Comparison of ENCODE assay signal across 8 mouse cellular contexts in genomic region chr15:86194676-86195453, GRCm38 (mm10). TPM values are rescaled to one million over a fixed set of nuclear protein-coding genes. Genes with fewer than 3 reads are reported as not detected.
A peak's percentile ranks its signal among the peaks of the same experiment; 100 is the strongest.
DNase-seq lines count a peak whose midpoint lies in the region; ATAC-seq and TF ChIP-seq lines count a peak whose summit lies in the region.
"Not testable (repeated sequence)": the region's sequence is repeated elsewhere in the genome, so short reads cannot be mapped to it uniquely, and the experiment has no call there.

No protein-coding gene starts in this region.

- in situ Hi-C loops in ES-E14 (cut with MboI; ENCODE audit: low sequenced_read_pairs in 2 of 2, unreplicated experiment in 2 of 2), result not testable (repeated sequence)

- peak; percentile 99 for ATAC-seq in embryonic facial prominence, embryonic 11.5 days (replicated peaks; ENCODE audit: insufficient number of reproducible peaks, low FRiP score, low TSS enrichment, low read depth)
- ATAC-seq in frontal cortex, adult (ENCODE audit: low TSS enrichment), result peak; percentile 58
- peak; percentile 90 for ATAC-seq in hindbrain, embryonic 11.5 days (ENCODE audit: low FRiP score)
- peak; percentile 94 for ATAC-seq in kidney, embryonic 16.5 days (ENCODE audit: low FRiP score, low TSS enrichment)
- peak; percentile 100 for ATAC-seq in liver, postnatal 0 days
- peak; percentile 94 for ATAC-seq in midbrain, postnatal 0 days (ENCODE audit: low FRiP score)

- not testable (repeated sequence) for H3K4me2 ChIP-seq in embryonic facial prominence, embryonic 11.5 days (ENCODE audit: low read depth, low read length); hindbrain, embryonic 11.5 days (replicated peaks; ENCODE audit: low read depth, low read length); kidney, embryonic 16.5 days (replicated peaks; ENCODE audit: low read depth, low read length); liver, postnatal 0 days (ENCODE audit: low read depth, low read length); midbrain, postnatal 0 days (ENCODE audit: low read depth, low read length, poor library complexity, severe bottlenecking)

- not testable (repeated sequence) for TF ChIP-seq EP300 in liver, postnatal 0 days (IDR thresholded peaks at IDR 0.05; ENCODE audit: low read depth)

- not testable (repeated sequence) for TF ChIP-seq CTCF in liver, postnatal 0 days (IDR thresholded peaks at IDR 0.05; ENCODE audit: low read depth); midbrain, postnatal 0 days (IDR thresholded peaks at IDR 0.05)

- H3K4me1 ChIP-seq in ES-E14 (ENCODE audit: control insufficient read depth in 2 of 2, insufficient read depth in 2 of 2, low read length in 2 of 2, poor library complexity in 1 of 2); embryonic facial prominence, embryonic 11.5 days (ENCODE audit: control insufficient read depth, insufficient read depth, low read length); hindbrain, embryonic 11.5 days (replicated peaks; ENCODE audit: control insufficient read depth, insufficient read depth, low read length); kidney, embryonic 16.5 days (ENCODE audit: insufficient read depth, low read length); liver, postnatal 0 days (ENCODE audit: insufficient read depth); midbrain, postnatal 0 days (ENCODE audit: insufficient read depth, low read length): not testable (repeated sequence)

- H3K4me3 ChIP-seq in ES-E14 (ENCODE audit: insufficient read depth in 1 of 2, low read depth in 1 of 2, low read length in 2 of 2, poor library complexity in 1 of 2, severe bottlenecking in 1 of 2), result peak overlapping the region; percentile 32 to 46; a peak in 3 of 4 replicates
- not testable (repeated sequence) for H3K4me3 ChIP-seq in embryonic facial prominence, embryonic 11.5 days (ENCODE audit: low read depth, low read length); hindbrain, embryonic 11.5 days (ENCODE audit: low read depth, low read length); kidney, embryonic 16.5 days (ENCODE audit: low read length); liver, postnatal 0 days (ENCODE audit: low read depth, low read length); midbrain, postnatal 0 days (ENCODE audit: low read depth, low read length)

- DNase-seq in ES-E14 (ENCODE audit: low read depth, low spot score); embryonic facial prominence, embryonic 11.5 days (ENCODE audit: low spot score); hindbrain, embryonic 11.5 days (ENCODE audit: low spot score); liver, postnatal 0 days; midbrain, postnatal 0 days (ENCODE audit: low spot score): not testable (repeated sequence)
- DNase-seq in thymus, postnatal 4 days, result peak; percentile 68

- not testable (repeated sequence) for H3K27me3 ChIP-seq in embryonic facial prominence, embryonic 11.5 days (ENCODE audit: control insufficient read depth, insufficient read depth, low read length); hindbrain, embryonic 11.5 days (ENCODE audit: control insufficient read depth, insufficient read depth, low read length); kidney, embryonic 16.5 days (ENCODE audit: insufficient read depth, low read length); liver, postnatal 0 days (ENCODE audit: insufficient read depth, low read length); midbrain, postnatal 0 days (ENCODE audit: insufficient read depth, low read length)

- peak overlapping the region; percentile 50; the same call in 1 of the 2 replicates for H3K9ac ChIP-seq in ES-E14 (ENCODE audit: insufficient read depth, low read depth, low read length, poor library complexity, severe bottlenecking)
- not testable (repeated sequence) for H3K9ac ChIP-seq in embryonic facial prominence, embryonic 11.5 days (replicated peaks; ENCODE audit: low read length); hindbrain, embryonic 11.5 days (ENCODE audit: low read depth, low read length); kidney, embryonic 16.5 days (replicated peaks; ENCODE audit: low read length); liver, postnatal 0 days (replicated peaks); midbrain, postnatal 0 days (replicated peaks; ENCODE audit: low read length, poor library complexity, severe bottlenecking)

- 76% methylated on average over 54 of the region's 55 CpGs for WGBS in embryonic facial prominence, embryonic 11.5 days
- 71% methylated on average over 55 of the region's 55 CpGs for WGBS in hindbrain, embryonic 11.5 days
- WGBS in kidney, embryonic 16.5 days, result 74% methylated on average over 51 of the region's 55 CpGs
- 79% methylated on average over 55 of the region's 55 CpGs for WGBS in liver, postnatal 0 days (ENCODE audit: insufficient replicate concordance)
- 81% methylated on average over 55 of the region's 55 CpGs for WGBS in midbrain, postnatal 0 days

- H3K27ac ChIP-seq in ES-E14 (ENCODE audit: insufficient read depth, low read depth, low read length, poor library complexity, severe bottlenecking); embryonic facial prominence, embryonic 11.5 days (replicated peaks; ENCODE audit: low read depth, low read length); hindbrain, embryonic 11.5 days (ENCODE audit: low read depth, low read length); kidney, embryonic 16.5 days (ENCODE audit: low read length); liver, postnatal 0 days (ENCODE audit: low read depth); midbrain, postnatal 0 days (ENCODE audit: low read depth, low read length): not testable (repeated sequence)

- not testable (repeated sequence) for H3K36me3 ChIP-seq in ES-E14 (ENCODE audit: control insufficient read depth, insufficient read depth, low read length, poor library complexity, severe bottlenecking); embryonic facial prominence, embryonic 11.5 days (replicated peaks; ENCODE audit: control insufficient read depth, insufficient read depth, low read depth, low read length); hindbrain, embryonic 11.5 days (ENCODE audit: control insufficient read depth, insufficient read depth, low read length); kidney, embryonic 16.5 days (ENCODE audit: insufficient read depth, low read length); liver, postnatal 0 days (replicated peaks; ENCODE audit: insufficient read depth, low read length); midbrain, postnatal 0 days (ENCODE audit: insufficient read depth, low read length)

- not testable (repeated sequence) for H3K9me3 ChIP-seq in ES-E14 (ENCODE audit: control insufficient read depth, insufficient read depth, low read depth, low read length); embryonic facial prominence, embryonic 11.5 days (replicated peaks; ENCODE audit: control insufficient read depth, low read length); hindbrain, embryonic 11.5 days (ENCODE audit: control insufficient read depth, low read length); kidney, embryonic 16.5 days (ENCODE audit: low read length); liver, postnatal 0 days (ENCODE audit: low read length); midbrain, postnatal 0 days (ENCODE audit: low read length)

RNA-seq across cellular contexts. Expression of gene Cerk, which starts 8.9 kb away (rescaled TPM):
- 2.4 and 3.4 TPM in 2 replicates for total RNA-seq in ES-E14 (2012; rRNA removed)
- polyA plus RNA-seq in embryonic facial prominence, embryonic 11.5 days (2014; fragmentation: Nextera tagmentation; extraction: Ambion mirVana), result 16.3 and 17.6 TPM in 2 replicates
- polyA plus RNA-seq in hindbrain, embryonic 11.5 days (2014; fragmentation: Nextera tagmentation; extraction: Ambion mirVana), result 16.9 and 18.4 TPM in 2 replicates
- 13.6 and 13.7 TPM in 2 replicates for polyA plus RNA-seq in kidney, embryonic 16.5 days (2015; fragmentation: Nextera tagmentation; extraction: Ambion mirVana)
- polyA plus RNA-seq in liver, postnatal 0 days (2015; fragmentation: Nextera tagmentation; extraction: Ambion mirVana), result 5.5 and 6.1 TPM in 2 replicates
- total RNA-seq in midbrain, postnatal 0 days (2014; rRNA removed), result 35.8 and 37.0 TPM in 2 replicates
- 21.6 and 21.9 TPM in 2 replicates for polyA plus RNA-seq in midbrain, postnatal 0 days (2015; fragmentation: Nextera tagmentation; extraction: Ambion mirVana)

RNA-seq across cellular contexts. Expression of gene Tbc1d22a, which starts 19.4 kb away (rescaled TPM):
- 19.2 and 21.3 TPM in 2 replicates for total RNA-seq in ES-E14 (2012; rRNA removed)
- 6.2 and 7.6 TPM in 2 replicates for polyA plus RNA-seq in embryonic facial prominence, embryonic 11.5 days (2014; fragmentation: Nextera tagmentation; extraction: Ambion mirVana)
- 7.3 and 8.3 TPM in 2 replicates for polyA plus RNA-seq in hindbrain, embryonic 11.5 days (2014; fragmentation: Nextera tagmentation; extraction: Ambion mirVana)
- polyA plus RNA-seq in kidney, embryonic 16.5 days (2015; fragmentation: Nextera tagmentation; extraction: Ambion mirVana), result 16.5 and 16.6 TPM in 2 replicates
- polyA plus RNA-seq in liver, postnatal 0 days (2015; fragmentation: Nextera tagmentation; extraction: Ambion mirVana), result 6.0 and 6.4 TPM in 2 replicates
- 19.7 and 19.8 TPM in 2 replicates for total RNA-seq in midbrain, postnatal 0 days (2014; rRNA removed)
- polyA plus RNA-seq in midbrain, postnatal 0 days (2015; fragmentation: Nextera tagmentation; extraction: Ambion mirVana), result 13.6 and 13.9 TPM in 2 replicates
